Mouse (Mus musculus): ENCODE measurements around the gene Ryr2.

- TF ChIP-seq GATA1 (IDR thresholded peaks at IDR 0.05; ENCODE audit: borderline replicate concordance, low read length), result no peak
- TF ChIP-seq FLI1 (IDR thresholded peaks at IDR 0.05; ENCODE audit: low read length), result no peak
These were observed 127.7 kb downstream of the Ryr2 start for GRCm38 (mm10) chr13:11978997-11979396.

All from megakaryocyte, embryonic 14.5 days (primary cell).